Mouse (Mus musculus) E14TG2a.4 (cell line): ENCODE data around the gene Trmo.

Source experiments
- H3K27me3 ChIP-seq: 2 replicates; pipeline ENCODE4 v1.6.1; 2014; ENCODE audit warnings: low read length, control low read depth; ENCODE audit not compliant: insufficient read depth
- H3K36me3 ChIP-seq: 2 replicates; pipeline ENCODE4 v1.6.1; 2014; ENCODE audit warnings: low read length, control low read depth; ENCODE audit not compliant: insufficient read depth
- H3K4me1 ChIP-seq: replicated peaks from 2 replicates; pipeline ENCODE4 v1.6.1; 2014; ENCODE audit warnings: low read depth, low read length, control low read depth
- H3K4me3 ChIP-seq: replicated peaks from 2 replicates; pipeline ENCODE4 v1.5.1; 2014; ENCODE audit warnings: mild to moderate bottlenecking, low read length
- H3K9me3 ChIP-seq: 2 replicates; pipeline ENCODE4 v1.6.1; 2014; ENCODE audit warnings: low read length, control low read depth
- CTCF ChIP-seq: conservative IDR thresholded peaks from 2 replicates; pipeline ENCODE4 v1.5.1; 2014; ENCODE audit warnings: low read length
- NANOG ChIP-seq: IDR thresholded peaks from 2 replicates; pipeline ENCODE4 v1.6.1; 2014; ENCODE audit warnings: borderline replicate concordance, low read length, mixed read lengths
- POU5F1 ChIP-seq: IDR thresholded peaks from 2 replicates; pipeline ENCODE4 v1.6.1; 2014; ENCODE audit warnings: low read length, borderline replicate concordance

Gene Trmo

DNA sequence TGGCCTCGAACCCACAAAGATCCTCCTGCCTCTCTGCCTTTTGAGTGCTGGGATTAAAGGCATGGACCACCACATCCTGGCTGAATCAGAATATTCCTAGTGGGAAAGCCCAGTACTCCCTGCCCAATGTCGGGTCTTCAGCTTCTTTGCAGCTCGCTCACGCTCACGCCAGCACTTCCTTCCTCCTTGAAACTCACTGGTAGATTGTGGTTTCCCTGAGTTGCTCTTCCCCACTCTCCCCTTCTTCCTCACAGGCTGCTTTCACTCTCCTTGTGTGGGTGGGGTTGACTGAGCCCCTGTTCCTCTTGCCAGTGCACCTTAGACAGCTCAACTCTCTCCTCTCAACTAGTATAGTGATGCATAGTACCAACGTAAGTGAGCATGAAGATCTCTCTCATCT is 22.3 kb upstream of the Trmo start:
- Histone ChIP-seq H3K4me1 (no peaks in the 10 kb centered on the region), H3K27me3 (peaks cover 14% of the 10 kb centered on the region), H3K36me3 (no peaks in the 10 kb centered on the region), H3K4me3 (no peak overlapping the region), H3K9me3 (peaks cover 8% of the 10 kb centered on the region; the same call in 1 of the 2 replicates)
- TF ChIP-seq NANOG (no peak), CTCF (no peak), POU5F1 (no peak)

DNA sequence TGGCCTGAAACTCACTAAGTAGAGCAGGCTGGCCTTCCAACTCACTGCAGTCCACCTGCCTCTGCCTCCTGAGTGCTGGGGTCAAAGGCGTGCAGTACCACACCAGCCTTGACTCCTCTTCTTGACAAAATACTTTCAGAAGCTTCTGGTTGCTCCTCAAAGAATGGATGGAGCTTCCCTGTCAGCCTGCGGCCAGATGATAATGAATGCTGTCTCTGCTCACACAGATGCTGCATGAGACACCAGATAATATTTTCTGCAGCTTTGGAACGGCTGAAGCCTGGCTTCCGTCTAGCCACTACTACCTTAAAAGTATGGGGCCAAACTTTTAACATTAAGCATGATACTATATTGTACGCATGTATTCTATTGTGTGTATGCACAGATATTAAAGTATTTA is 21.4 kb upstream of the Trmo start:
- H3K4me3 ChIP-seq, result no peak overlapping the region
- peaks cover 8% of the 10 kb centered on the region; the same call in 1 of the 2 replicates for H3K9me3 ChIP-seq
- TF ChIP-seq NANOG, result no peak
- TF ChIP-seq CTCF, result no peak
- TF ChIP-seq POU5F1, result no peak
- peaks cover 14% of the 10 kb centered on the region for H3K27me3 ChIP-seq
- H3K4me1 ChIP-seq, result no peaks in the 10 kb centered on the region
- H3K36me3 ChIP-seq, result no peaks in the 10 kb centered on the region

DNA sequence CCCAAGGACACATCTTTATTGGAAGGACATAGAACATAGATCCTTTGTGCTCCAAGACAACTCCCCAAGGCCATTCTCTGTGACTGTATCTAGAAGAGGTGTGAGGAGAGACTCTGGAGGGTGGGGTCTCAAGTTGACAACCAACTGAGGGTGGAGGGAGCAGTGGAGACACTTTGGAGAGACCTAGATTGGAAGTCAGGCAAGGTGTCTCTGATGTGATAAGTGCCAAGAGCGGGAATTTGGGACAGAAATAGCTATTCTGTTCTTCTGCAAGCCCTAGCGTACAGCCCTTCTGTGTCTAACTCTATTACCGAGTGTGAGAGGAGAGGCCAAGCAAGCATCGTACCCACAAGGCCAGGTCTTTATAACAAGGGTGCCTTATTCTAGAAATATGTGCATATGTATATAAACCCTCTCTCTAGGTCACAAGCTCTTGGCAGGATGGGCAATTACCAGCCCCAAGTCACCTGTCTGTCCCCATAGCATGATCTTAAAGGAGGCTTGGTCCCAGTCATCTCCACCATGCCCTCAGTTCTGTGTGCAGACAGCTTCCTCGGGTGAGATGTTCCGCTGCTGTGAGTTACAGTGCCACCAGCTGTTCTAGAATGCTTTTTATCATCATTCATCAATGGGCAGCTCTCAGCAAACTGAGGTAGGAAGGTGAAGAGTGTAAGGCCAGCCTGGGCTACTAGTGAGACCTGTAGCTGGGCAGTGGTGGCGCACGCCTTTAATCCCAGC is 17.9 kb upstream of the Trmo start:
- peaks cover 8% of the 10 kb centered on the region; the same call in 1 of the 2 replicates for H3K9me3 ChIP-seq
- TF ChIP-seq CTCF (no peak), POU5F1 (no peak), NANOG (no peak)
- H3K4me3 ChIP-seq, result no peak overlapping the region
- H3K27me3 ChIP-seq, result peaks cover 6% of the 10 kb centered on the region
- no peaks in the 10 kb centered on the region for H3K36me3 ChIP-seq
- H3K4me1 ChIP-seq, result no peaks in the 10 kb centered on the region

DNA sequence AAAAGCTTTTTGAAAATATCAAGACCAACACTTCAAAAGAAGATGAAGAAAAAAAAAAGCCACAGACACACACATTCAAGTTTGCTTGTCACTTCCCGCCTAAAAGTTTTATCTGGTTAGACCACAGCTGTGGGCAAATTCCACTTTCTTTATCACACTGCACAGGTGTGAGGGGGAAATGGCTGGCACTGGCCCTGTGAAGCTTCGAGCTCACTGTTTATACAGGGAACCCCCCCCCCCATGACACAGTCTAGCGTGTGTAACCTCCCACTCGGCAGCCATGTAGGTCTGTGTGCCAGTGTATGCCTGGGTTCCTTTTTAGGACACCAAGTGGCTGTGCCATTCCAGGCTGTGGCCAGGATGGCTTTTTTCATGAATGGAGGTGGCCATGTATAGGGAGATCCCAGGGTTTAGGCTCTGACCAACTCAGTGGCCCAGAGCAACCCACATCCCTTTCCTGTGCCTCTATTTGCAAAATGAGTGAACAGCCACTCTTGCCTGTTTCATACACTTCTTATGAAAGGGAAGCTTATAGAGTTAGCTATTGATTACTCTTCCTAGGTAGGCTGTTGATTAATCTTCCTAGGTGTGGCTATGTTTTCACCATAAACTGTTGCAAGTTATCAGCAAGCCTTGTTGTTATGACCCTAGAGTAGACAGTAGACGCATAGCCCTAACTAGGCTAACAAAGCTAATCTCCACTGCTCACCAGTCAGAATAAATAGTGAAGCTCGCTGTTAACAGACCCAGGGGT is 15.0 kb upstream of the Trmo start:
- Histone ChIP-seq H3K27me3 (no peaks in the 10 kb centered on the region), H3K4me3 (no peak overlapping the region), H3K4me1 (no peaks in the 10 kb centered on the region), H3K9me3 (no peaks in the 10 kb centered on the region), H3K36me3 (no peaks in the 10 kb centered on the region)
- TF ChIP-seq POU5F1 (no peak), CTCF (no peak), NANOG (no peak)

DNA sequence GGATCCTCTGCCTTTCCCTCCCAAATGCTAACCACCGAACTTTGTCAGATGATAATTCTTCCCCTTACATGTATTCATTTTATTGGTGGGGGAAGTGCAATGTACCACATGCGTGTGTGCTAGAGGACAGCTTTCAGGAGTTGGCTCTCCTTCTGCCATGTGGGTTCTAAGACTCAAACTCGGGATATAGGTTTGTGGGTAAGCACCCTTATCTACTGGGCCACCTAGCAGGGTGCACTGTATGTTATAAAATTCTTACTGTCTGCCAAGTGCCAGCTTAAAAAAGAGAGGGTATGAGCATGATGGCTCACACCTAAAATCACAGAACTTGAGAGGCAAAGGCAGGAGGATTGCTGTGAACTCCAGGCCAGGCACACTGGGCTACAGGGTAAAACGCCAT is 9.6 kb upstream of the Trmo start:
- Histone ChIP-seq H3K4me3 (no peak overlapping the region), H3K36me3 (no peaks in the 10 kb centered on the region), H3K27me3 (peaks cover 16% of the 10 kb centered on the region), H3K9me3 (no peaks in the 10 kb centered on the region), H3K4me1 (peaks cover 4% of the 10 kb centered on the region; the same call in 1 of the 2 replicates)
- no peak for TF ChIP-seq POU5F1
- TF ChIP-seq CTCF, result no peak
- no peak for TF ChIP-seq NANOG

DNA sequence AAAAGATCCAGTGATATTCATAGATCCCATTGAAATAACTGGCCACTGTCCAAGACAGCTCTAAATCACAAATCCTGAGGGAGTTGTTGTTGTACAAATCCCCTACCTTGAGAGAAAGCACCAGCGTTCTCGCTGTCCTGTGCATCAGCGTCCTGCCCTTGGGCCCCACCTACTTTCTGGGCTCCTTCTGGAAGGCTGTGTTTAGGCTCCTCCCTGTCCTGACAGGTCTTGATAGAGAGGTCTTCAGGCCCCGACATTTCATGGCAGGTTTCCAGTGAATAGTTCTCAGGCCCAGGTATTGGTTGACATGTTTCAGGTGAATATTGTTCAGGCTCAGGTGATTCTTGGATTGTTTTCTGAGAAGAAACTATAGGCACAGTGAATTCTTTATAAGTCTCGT is 6.5 kb upstream of the Trmo start:
- peaks cover 16% of the 10 kb centered on the region for H3K27me3 ChIP-seq
- no peaks in the 10 kb centered on the region for H3K36me3 ChIP-seq
- H3K4me1 ChIP-seq, result peaks cover 5% of the 10 kb centered on the region
- H3K4me3 ChIP-seq, result no peak overlapping the region
- H3K9me3 ChIP-seq, result no peaks in the 10 kb centered on the region
- no peak for TF ChIP-seq NANOG
- TF ChIP-seq CTCF, result no peak
- TF ChIP-seq POU5F1, result no peak

DNA sequence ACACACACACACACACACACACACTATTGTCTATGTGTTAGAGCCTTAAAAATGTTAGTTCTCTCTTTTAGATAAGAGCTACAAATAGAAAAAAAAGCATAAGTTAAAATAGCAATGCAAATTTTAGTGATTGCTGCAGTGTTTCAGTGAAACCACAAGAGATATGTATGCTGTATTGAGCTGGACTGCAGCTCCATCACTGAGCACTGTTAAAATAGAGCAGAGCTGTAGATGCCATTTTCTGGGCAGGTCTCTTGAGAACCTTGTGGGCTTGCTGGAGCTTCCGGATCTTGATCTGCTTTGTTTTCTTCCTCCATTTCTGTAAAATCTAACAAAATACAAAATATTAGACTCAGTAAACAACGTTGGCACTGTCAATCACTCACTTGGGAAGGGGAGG is 5.2 kb upstream of the Trmo start:
- H3K36me3 ChIP-seq, result no peaks in the 10 kb centered on the region
- no peak overlapping the region for H3K4me3 ChIP-seq
- no peak for TF ChIP-seq CTCF
- no peak for TF ChIP-seq POU5F1
- TF ChIP-seq NANOG, result no peak
- H3K9me3 ChIP-seq, result no peaks in the 10 kb centered on the region
- H3K27me3 ChIP-seq, result peaks cover 16% of the 10 kb centered on the region
- peaks cover 14% of the 10 kb centered on the region for H3K4me1 ChIP-seq

DNA sequence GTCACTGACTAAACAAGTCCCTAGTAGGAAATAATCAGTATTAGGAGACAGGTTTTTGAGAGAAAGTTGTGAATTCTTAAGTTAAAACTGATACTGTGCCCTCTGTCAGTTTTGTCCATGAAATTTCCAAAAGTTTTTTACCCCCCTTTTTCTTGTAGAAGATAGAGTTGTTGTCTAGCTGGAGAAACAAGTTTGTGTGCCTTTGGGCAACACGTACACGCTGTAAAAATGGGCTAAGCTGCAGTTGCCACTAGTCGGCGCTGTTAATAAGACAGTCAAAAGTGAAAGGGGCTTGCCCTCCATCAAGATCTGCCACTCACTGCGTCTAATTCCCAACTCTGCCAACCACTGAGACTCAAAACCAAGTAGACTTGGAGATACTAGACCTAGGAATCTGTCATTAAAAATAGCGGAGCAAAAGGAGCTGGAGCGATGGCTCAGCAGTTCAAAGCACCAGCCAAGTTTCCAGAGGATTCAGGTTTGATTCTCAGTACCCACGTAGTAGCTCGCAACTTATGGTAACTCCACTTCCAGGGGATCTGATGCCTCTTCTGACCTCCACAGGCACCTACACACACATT is 1.2 kb upstream of the Trmo start:
- Histone ChIP-seq H3K27me3 (no peaks in the 10 kb centered on the region), H3K9me3 (no peaks in the 10 kb centered on the region), H3K36me3 (peaks cover 23% of the 10 kb centered on the region), H3K4me1 (peaks cover 10% of the 10 kb centered on the region), H3K4me3 (peak overlapping the region; percentile 84)
- TF ChIP-seq CTCF (peak; percentile 97), POU5F1 (no peak), NANOG (no peak)
